Mouse (Mus musculus) skeletal muscle tissue, adult 2 months (tissue): ENCODE data around the gene Ccnd1.

ENCODE experiments used
- DNase-seq: peaks from one replicate; pipeline ENCODE4 v3.0.0-alpha.2; 2012; ENCODE audit warnings: low read depth, low spot score

Ccnd1 gene

DNA sequence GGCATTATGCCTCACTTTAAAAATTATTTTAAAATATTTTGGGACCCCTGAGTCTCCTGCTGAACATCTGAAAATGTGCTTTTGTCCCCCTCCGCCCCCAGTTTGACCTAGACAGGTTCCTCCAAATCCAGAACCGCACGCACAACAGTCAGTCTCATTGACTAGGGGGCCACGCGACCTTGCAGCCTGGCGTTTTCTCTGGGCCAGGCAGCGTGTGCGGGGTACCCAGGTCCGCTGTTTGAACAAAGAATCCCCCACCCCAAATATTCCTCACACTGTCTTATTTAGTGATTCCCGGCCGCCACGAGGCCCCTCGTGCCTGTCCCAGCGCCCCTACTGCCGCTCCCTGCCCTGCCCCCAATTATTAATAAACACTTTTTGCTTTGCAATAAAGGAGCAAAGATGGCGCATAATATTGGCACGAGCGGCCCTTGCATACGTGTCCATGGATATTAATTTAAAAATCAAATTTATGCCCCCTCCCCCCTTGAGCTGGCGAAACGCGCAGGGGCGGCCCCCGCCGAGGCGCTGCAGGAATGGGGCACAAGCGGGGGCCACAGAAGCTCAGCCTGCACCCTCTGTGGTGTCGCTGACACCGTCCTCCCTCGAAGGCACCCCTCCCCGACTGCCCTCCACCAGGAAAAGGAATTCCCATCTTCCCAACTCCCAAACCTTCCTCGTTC, 923 bp downstream of the Ccnd1 start:
- no peak for DNase-seq

DNA sequence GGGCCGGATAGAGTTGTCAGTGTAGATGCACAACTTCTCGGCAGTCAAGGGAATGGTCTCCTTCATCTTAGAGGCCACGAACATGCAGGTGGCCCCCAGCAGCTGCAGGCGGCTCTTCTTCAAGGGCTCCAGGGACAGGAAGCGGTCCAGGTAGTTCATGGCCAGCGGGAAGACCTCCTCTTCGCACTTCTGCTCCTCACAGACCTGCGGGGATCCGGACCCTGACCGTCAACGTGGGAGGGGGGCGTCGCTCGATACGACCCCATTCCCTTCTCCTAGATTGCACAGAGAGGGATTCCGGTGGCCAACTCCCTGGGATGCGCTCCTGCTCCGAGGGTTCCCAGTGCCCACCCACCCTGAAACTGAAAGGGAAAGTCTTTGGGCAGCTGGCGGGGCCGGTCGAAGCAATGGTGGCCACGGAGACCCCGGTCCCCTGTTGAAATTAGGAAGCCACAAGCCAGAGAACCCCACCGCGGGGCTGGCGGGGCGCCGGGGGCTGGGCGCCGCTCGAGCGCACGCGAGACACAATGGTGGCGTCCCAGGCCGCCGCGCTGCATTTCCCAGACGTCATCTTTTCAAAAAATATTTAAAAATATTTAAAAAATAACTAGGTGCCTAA, 1.7 kb downstream of the Ccnd1 start:
- DNase-seq: no peak

DNA sequence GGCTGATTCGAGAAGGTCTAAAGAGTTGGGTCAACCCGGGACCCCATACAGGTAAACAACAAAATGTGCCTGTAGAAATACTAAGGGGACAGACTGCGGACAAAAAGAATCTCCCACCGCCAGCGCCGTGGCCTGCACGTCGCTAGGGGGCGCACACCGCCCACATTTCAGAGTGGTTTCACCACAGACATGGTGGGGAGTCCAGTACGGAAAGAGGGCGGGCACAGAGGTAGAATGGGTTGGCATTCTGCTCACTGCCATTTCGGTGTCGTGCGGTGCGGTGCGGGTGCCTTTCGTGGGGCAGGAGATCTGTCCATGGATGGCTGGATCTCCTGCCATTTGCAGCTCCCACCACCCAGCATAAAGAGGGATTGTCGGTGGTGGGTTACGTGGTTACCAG, 2.2 kb downstream of the Ccnd1 start:
- DNase-seq: peak; percentile 76

DNA sequence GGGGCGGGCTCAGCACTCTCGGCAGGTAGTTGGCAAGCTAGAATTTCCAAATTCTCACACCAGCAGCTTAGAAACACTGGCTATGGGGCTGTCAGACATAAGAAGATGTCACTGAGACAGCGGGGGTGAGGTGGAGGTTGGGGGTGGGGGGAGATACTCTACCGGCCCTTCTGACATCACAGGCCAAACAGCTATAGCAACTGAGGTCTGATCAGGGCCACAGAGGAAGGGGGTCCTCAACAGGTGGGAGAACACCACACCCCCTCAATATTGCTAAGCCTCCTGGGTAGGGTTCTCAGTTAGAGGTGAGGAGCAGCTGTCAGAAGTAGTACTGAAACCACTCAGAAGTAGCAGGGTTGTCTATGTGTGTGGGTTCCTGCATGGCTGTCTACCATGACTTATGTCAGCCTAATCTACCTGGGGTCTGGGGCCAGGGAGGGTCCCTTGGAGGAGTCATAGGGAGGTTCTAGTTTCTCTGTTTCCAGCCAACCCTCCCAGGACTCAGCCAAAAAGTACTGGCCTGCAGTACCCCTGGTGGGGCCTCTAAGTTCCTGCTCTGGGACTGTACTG, 3.3 kb downstream of the Ccnd1 start:
- DNase-seq: no peak

DNA sequence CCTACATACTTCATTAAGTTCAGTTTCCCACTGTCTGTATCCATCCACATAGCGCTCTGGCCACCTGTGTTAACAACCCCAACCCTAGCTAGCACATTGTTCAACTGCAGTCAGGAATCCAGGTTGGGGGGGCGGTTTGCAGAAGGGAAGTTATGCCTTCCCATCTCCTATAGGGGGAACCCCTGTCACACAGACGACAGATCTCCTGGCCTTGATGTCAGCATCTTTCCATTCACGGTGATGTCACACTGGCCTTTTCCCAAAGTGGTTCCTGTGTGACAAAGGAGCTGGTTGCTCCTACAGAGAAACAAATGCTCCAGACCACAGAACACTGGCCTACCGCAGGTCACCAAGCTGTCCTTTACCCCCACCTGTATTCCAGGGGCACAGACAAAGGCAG, 4.2 kb downstream of the Ccnd1 start:
- DNase-seq: no peak

DNA sequence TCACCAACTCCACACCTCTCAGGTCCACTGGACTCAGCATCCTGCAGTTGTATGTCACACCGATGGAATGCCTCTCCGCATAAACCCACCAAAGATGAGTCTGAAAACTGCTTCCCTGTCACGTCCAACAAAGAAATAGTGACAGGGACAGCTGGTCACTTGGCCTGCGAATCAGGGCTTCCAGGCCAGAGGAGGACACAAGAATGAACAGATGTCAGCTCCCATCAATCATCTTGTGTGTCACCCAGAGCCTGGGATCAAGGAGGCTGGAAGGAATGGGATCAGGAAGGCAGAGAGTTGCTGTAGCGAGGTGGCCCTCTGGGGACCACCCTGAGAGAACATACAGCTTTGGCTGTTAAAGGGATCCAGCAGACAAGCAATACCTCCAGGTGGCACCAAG, 4.8 kb downstream of the Ccnd1 start:
- DNase-seq: peak; percentile 79

DNA sequence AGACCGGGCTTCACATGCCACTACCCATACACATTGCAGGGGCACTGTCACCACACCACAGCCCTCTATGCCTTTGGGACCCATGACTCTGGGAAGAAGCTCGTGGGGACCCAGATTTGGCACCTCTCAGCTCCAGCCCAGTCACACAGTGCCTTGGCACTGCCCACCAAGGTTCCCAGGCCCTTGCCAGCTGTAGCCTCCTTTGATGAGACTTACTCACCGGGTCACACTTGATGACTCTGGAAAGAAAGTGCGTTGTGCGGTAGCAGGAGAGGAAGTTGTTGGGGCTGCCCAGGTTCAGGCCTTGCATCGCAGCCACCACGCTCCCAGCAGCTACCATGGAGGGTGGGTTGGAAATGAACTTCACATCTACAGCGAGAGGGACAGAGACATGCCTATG, 5.9 kb downstream of the Ccnd1 start:
- no peak for DNase-seq

DNA sequence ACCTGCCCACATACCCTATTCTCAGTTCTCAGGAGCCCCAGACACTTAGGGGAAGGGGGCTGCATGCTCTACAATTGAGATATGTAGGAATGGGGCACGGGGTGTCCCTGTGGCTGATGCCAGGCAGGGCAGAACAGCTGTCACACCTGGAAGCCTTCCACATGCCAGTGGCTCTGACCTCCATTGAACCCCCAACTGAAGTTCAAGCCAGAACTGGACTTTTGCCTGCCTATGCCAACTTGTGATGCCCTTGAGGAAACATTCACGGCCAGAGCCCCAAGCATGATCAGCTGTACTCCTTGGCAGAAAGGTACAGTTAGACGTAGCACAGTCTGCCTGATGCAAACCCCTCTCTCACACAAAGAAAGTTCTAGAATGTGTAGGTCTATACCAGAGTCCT, 6.4 kb downstream of the Ccnd1 start:
- peak; percentile 54 for DNase-seq

DNA sequence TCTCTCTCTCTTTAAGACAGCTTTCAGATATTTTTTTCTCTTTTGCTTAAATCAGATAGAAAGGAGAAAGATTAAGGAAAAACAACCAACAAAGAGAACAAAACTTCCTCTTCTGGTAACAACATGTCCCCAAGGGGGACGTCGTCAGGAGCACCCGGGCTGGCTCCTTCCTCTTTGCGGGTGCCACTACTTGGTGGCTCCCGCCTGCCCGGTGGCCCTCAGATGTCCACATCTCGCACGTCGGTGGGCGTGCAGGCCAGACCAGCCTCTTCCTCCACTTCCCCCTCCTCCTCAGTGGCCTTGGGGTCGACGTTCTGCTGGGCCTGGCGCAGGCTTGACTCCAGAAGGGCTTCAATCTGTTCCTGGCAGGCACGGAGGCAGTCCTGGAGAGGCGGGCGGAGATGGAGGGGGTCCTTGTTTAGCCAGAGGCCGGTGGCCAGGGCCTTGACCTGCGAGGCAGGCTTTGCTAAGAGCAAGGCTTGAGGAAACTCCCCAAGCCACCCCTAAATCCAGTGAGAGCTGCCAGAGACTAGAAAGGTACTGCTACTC, 7.3 kb downstream of the Ccnd1 start:
- DNase-seq: no peak

DNA sequence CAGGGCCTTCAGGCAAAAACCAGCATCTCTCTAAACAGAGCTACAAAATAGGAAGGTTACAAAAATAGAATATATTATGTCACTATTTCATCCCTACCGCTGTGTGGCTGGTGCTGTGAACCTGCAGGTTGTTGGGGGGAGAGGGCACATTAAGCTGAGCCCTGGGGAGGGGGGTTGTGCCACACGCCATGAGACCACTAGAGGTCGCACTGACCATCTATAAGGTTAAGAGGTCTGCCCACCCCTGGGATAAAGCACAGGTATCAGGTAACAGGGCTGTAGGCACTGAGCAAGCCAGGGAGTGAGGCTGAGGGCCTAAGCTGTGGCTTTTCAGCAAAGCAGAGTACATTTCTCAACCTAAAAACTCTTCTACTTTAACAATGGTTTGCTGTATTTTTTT, 7.9 kb downstream of the Ccnd1 start:
- no peak for DNase-seq

DNA sequence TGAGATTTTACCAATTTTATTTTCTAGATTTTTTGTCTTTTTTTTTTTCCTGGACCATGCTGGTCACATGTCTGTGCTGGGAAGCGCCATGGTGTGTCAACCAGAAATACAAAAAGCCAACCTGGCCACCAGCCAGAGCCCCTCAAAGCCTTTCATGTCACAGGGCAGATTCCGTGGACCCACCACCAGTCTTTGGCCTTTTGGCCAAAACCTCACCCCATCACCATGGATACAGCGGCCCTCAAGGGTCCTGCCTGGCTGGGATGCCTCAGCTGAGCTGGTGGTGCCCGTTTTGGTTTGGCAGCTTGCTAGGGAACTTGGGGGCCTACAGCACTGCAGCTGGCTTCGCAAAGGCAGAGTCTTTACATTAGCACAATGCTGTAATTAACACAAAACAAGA, 9.8 kb downstream of the Ccnd1 start:
- no peak for DNase-seq

DNA sequence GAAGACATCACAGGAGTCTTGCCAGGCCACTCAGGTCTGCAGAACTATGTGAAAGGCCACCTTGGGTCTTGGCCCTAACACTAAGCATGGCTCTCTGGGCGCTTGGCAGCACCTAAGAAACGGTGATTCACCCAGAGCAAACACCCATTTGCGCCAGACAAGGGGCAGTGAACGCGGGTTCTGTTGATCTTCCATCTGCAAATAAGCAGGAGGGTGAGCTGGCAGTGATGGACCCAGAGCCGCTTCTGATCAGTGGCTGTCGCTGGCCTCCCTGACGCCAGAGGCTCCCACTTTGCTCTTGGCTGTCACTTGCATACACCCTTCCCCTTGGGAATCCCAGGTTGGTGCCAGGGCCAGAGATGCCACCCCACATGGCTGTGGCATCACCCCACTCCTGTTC, 10.2 kb downstream of the Ccnd1 start:
- DNase-seq: no peak

DNA sequence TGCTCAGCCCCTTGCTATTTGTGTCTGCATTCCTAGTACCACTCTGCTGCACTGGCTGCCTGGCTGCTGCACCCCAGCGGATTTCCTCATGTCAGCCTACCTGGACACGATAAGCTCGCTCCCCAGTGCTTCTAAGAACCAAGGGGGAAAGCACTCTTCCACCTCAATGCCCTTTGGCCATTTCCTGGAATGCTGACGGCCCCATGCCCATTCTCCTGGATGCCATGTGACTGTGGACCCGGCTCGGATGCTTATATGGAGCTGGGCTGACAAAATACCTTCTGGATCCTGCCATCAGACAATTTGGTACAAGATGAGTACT, 10.9 kb downstream of the Ccnd1 start:
- DNase-seq: no peak

DNA sequence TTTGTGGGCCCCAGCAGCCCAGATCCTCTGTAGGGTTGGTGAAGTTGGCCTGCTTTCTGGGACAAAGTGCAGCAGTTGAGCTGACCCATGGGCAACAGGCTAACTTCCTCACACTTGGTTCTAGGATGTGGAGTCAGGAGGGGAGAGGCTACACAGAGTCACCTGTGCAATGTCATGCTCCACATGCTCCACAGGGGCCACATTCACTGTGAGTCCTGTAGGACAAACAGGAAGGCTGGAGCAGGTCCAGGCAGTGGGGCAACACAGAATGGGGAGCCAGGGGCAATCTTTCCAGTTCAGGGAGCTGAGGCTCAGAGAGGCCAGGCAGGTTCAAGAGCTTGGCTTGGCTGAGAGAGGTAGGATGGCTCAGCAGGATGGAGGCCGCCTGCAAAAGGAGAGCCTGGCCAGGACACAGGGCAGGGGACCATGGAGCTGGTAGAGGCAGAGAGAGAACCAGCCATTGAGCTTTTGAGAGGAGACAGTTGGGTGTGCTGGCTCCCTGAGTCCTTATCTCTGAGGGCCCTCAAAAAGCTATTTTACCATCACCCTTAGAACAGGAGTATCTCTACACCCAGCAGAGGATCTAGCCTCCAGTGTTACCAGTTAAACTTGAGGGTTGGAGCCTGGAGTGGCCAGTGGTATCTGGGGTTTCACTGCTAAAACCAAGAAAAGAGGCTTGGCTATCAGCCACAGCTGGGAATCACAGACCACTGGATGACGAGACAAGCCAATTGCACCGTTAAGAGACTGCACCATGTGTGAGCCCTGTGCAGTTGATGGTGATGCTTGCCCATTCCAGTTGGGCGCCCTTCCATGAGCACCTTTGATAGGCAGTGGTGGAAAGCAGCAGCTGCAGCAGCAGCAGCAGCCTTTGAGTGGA, 11.5 kb downstream of the Ccnd1 start:
- DNase-seq: no peak

DNA sequence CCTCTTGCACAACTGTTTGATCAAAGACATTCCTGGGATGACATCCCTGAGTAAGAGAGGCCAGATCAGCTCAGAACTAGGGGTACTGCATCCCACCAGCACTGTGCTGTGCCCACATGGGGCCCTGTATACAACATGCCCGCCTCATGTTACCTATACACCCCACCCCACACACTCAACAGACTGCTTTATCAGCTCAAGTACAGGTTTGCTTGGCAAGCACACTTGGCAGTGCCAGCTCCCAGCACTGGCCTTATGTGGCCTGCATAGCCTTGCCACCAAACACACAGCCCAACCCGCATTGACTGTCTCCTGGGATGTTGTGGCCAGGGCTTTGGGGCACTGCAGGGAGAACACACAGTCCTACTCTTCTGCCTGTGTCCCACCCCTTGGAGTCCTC, 12.1 kb downstream of the Ccnd1 start:
- peak; percentile 52 for DNase-seq

DNA sequence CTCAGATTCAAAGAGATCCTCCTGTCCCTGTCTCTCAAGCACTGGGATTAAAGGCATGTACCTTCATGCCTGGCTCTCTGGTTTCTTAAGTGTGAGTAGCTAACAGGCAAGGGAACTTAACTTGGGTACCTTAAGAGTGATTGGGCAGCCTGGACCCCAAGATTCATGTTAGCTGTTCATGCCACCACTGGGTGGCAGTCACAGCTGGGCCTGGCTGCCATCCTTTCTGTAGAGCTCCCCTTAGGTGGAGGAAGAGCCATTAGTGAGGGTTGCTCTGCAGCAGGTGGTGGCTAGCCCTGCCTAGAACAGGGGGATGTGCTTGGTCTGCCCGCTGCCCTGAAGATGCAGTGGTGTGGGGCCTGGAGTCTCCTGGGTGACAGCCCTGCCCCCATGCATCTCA, 20.9 kb downstream of the Ccnd1 start:
- DNase-seq: no peak

DNA sequence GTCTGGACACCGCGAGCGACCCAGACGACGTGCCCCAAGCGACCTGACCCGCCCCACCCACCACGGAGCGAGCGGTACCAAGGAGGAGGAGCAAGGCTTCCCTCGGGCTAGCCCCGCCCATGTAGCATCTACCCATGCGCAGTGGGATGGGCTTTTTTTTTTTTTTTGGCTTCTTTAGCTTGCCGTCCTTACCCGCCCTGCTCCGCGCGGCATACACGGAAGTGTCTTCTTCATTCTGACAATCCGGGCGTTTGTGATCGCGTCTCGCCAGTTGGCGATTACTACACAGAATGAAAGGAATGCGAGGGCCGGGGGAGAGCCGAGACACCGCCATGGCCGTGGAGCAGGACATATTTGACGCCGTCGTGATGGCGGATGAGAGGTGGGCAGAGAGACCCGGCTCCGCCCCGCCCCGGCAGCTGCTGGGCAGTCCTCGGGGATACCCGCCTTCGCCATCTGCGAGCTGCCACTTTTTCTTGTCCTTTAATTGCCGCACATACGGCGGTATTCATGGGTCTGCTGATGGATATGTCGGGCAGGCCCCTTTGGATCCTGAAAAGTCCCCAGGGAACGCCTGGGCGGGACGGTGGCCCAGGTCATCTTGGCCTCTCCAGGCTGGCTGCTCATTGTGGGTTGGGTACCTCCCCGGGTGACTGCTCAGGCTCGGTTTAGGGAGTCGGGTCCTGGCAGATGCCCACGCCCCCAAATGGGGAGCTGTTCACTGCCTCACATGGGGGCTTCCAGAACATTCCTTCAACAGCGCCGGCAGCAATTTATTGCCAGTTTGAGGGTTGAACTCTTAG, 24.6 kb downstream of the Ccnd1 start, which contains the start of gene LTO1:
LTO1 (plus strand) TSS at position 153 of the 803 bp plus-strand sequence.
- peak; percentile 91 for DNase-seq

DNA sequence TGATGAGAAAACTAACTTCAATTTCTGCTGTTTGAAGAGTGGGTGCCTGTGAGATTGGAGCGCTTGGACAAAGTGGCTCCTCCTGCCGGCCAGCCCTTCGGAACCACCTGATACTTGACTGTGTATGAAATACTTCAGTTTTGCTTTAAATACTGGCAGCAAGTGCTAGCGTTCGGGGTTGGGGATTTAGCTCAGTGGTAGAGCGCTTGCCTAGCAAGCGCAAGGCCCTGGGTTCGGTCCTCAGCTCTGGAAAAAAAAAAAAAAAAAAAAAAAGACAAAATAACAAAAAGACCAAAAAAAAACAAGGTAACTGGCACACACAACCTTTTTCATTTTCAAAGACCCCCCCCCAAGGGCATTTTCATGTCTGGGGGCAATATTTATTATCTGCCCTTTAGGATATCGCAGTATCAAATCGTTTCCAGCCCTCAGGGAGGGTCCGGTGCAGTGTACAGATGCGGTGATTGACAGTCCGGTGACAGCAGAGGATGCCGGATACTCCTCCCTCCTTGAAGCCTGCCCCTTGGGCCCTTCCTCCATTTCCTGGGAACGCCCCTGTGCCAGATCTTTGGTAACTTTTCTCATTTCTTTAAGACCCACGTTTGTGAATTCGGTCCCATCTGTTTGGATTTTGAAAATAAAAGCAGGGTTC, 25.3 kb downstream of the Ccnd1 start:
- no peak for DNase-seq

DNA sequence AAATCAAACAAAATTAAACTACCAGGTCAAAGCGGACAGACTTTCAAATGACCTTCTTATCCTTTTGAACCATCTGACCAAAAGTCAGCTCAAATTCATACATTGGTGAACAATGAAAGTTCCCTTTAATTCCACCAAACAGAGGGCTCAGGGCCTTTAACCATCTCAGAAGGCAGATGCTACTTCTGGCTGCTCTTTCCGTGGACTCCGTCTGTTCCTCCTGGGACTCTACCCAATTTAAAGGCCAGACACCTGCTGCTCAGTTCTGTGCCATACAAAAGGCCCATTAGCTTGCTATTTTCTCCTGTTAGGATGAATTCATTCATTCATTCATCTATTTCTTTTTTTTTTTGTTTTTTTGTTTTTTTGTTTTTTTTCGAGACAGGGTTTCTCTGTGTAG, 26.8 kb downstream of the Ccnd1 start:
- DNase-seq: no peak

DNA sequence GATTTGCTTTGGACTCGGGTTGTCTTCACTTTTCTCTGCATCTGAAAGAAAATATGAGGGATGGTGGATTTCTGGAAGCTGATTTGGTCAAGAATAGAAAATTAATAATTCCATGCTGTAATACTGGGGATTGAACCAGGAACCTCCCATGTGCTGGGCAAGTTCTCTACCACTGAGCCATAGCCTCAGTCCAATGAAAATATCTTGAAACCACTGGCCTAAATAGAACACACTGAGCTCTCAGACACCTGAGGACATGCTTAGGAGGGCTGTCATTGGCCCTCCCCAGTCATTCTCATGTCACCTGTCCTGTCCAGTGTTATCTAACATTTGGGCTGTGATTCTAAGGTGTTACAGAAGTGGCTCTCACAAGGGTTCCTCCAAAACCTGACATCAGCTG, 28.6 kb downstream of the Ccnd1 start:
- DNase-seq: no peak

DNA sequence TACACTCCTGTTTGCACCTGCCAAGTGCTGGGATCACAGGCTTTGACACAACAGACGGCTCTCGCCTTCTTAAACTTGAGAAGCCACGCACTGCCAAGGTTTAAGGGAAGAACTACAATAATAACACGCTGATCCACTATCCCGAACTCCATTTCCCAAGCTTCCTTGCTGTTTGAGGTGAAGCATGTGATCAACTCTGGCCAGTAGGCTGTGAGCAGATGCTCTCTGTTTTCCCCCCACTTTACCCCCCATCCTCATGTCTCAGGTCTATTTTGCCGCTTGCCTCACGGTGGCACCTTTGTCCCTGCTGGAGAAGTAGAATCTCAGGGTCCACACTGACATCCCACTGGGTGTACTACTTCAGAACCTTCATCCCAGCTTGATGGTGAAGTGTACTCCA, 31.0 kb downstream of the Ccnd1 start:
- DNase-seq: no peak
